ENCODE assay signal across 9 mouse cellular contexts in genomic region chr12:105050898-105051297, GRCm38 (mm10). TPM values are rescaled to one million over a fixed set of nuclear protein-coding genes. Genes with fewer than 3 reads are reported as not detected.
A peak's percentile ranks its signal among the peaks of the same experiment; 100 is the strongest.
DNase-seq lines count a peak whose midpoint lies in the region; ATAC-seq and TF ChIP-seq lines count a peak whose summit lies in the region.
"Had no signal": no experiment of that assay in that cellular context is flagged by ENCODE, and none has a peak within 500 bp of the region (broad histone marks: within the 10 kb centered on the region; RNA-seq: fewer than 3 reads in every experiment).

No protein-coding gene starts in this region.

- TF ChIP-seq CTCF in ES-Bruce4 (IDR thresholded peaks at IDR 0.05; ENCODE audit: low read depth, low read length), result peak; percentile 83

- no peak overlapping the region for H3K4me3 ChIP-seq in kidney, embryonic 16.5 days (ENCODE audit: low read length)
- H3K4me3 ChIP-seq in ES-Bruce4 (ENCODE audit: low read depth, low read length), result no peak overlapping the region
- no peak overlapping the region for H3K4me3 ChIP-seq in limb, embryonic 14.5 days (replicated peaks; ENCODE audit: low read length)
- no peak overlapping the region for H3K4me3 ChIP-seq in neural tube, embryonic 14.5 days (ENCODE audit: low read depth, low read length)
- H3K4me3 ChIP-seq: midbrain, embryonic 12.5 days had no signal

- WGBS in kidney, embryonic 16.5 days, result 9% methylated on average over 4 of the region's 4 CpGs
- 5% methylated on average over 4 of the region's 4 CpGs for WGBS in limb, embryonic 14.5 days
- WGBS in neural tube, embryonic 14.5 days, result 14% methylated on average over 4 of the region's 4 CpGs

- DNase-seq in kidney, adult 18-20 months, result peak; percentile 63
- DNase-seq in cerebellum, adult 11-12 months, result peak; percentile 26
- DNase-seq in limb, embryonic 14.5 days (ENCODE audit: low spot score), result peak; percentile 52
- DNase-seq in gastrocnemius, postnatal 25 days, result no peak

- H3K27ac ChIP-seq in kidney, embryonic 16.5 days (ENCODE audit: low read length), result no peak overlapping the region
- no peak overlapping the region for H3K27ac ChIP-seq in ES-Bruce4 (ENCODE audit: insufficient read depth, low read length)
- H3K27ac ChIP-seq in limb, embryonic 14.5 days (replicated peaks; ENCODE audit: low read depth, low read length), result no peak overlapping the region
- no peak overlapping the region; the same call in 1 of the 2 replicates for H3K27ac ChIP-seq in neural tube, embryonic 14.5 days (ENCODE audit: low read depth, low read length)
- H3K27ac ChIP-seq: midbrain, embryonic 12.5 days had no signal

- H3K36me3 ChIP-seq in kidney, embryonic 16.5 days (ENCODE audit: insufficient read depth, low read length), result no peaks in the 10 kb centered on the region
- H3K36me3 ChIP-seq in ES-Bruce4 (ENCODE audit: control insufficient read depth, insufficient read depth, low read length, poor library complexity, severe bottlenecking), result no peaks in the 10 kb centered on the region
- H3K36me3 ChIP-seq in limb, embryonic 14.5 days (ENCODE audit: control insufficient read depth, insufficient read depth, low read length), result no peaks in the 10 kb centered on the region
- H3K36me3 ChIP-seq in neural tube, embryonic 14.5 days (ENCODE audit: control insufficient read depth, insufficient read depth, low read length), result no peaks in the 10 kb centered on the region

- TF ChIP-seq EP300 in ES-Bruce4 (IDR thresholded peaks at IDR 0.05; ENCODE audit: insufficient read depth, low read depth, low read length), result no peak

- no peak overlapping the region for H3K9ac ChIP-seq in kidney, embryonic 16.5 days (replicated peaks; ENCODE audit: low read length)
- no peak overlapping the region for H3K9ac ChIP-seq in ES-Bruce4 (ENCODE audit: low read depth, poor library complexity, severe bottlenecking)
- no peak overlapping the region for H3K9ac ChIP-seq in limb, embryonic 14.5 days (ENCODE audit: low read depth, low read length, severe bottlenecking)
- no peak overlapping the region for H3K9ac ChIP-seq in neural tube, embryonic 14.5 days (replicated peaks; ENCODE audit: low read depth, low read length)
- H3K9ac ChIP-seq: midbrain, embryonic 12.5 days had no signal

- no peaks in the 10 kb centered on the region for H3K27me3 ChIP-seq in kidney, embryonic 16.5 days (ENCODE audit: insufficient read depth, low read length)
- H3K27me3 ChIP-seq in ES-Bruce4 (ENCODE audit: control insufficient read depth, insufficient read depth, low read length, poor library complexity, severe bottlenecking), result no peaks in the 10 kb centered on the region
- H3K27me3 ChIP-seq in limb, embryonic 14.5 days (ENCODE audit: control insufficient read depth, insufficient read depth, low read length), result no peaks in the 10 kb centered on the region
- H3K27me3 ChIP-seq in neural tube, embryonic 14.5 days (ENCODE audit: control insufficient read depth, insufficient read depth, low read length), result no peaks in the 10 kb centered on the region
- H3K27me3 ChIP-seq: midbrain, embryonic 12.5 days had no signal

- no peak for TF ChIP-seq POLR2A in ES-Bruce4 (IDR thresholded peaks at IDR 0.05; ENCODE audit: insufficient read depth, low read length)
- no peak for TF ChIP-seq POLR2A in limb, embryonic 14.5 days (IDR thresholded peaks at IDR 0.05; ENCODE audit: borderline replicate concordance, extremely low read depth, insufficient read depth, insufficient read length)

- ATAC-seq in kidney, embryonic 16.5 days (ENCODE audit: low FRiP score, low TSS enrichment), result no peak
- peak; percentile 77 for ATAC-seq in granulocyte monocyte progenitor cell, adult 5-6 weeks (replicated peaks; ENCODE audit: poor library complexity, severe bottlenecking)
- ATAC-seq in limb, embryonic 14.5 days (ENCODE audit: low FRiP score, low read depth), result peak; percentile 65; the same call in 1 of the 2 replicates
- ATAC-seq in neural tube, embryonic 14.5 days (ENCODE audit: low read depth), result peak; percentile 73; the same call in 1 of the 2 replicates

- H3K4me2 ChIP-seq in kidney, embryonic 16.5 days (replicated peaks; ENCODE audit: low read depth, low read length), result no peak overlapping the region
- H3K4me2 ChIP-seq in limb, embryonic 14.5 days (replicated peaks; ENCODE audit: low read depth, low read length, severe bottlenecking), result no peak overlapping the region
- no peak overlapping the region for H3K4me2 ChIP-seq in neural tube, embryonic 14.5 days (ENCODE audit: low read depth, low read length)
- H3K4me2 ChIP-seq: midbrain, embryonic 12.5 days had no signal

- H3K9me3 ChIP-seq in kidney, embryonic 16.5 days (ENCODE audit: low read length), result 0 out of 2 replicates have a peak, but pooled peaks cover 11% of the 10 kb centered on the region
- H3K9me3 ChIP-seq in ES-Bruce4 (replicated peaks; ENCODE audit: control insufficient read depth, insufficient read depth, low read length, poor library complexity, severe bottlenecking), result no peaks in the 10 kb centered on the region
- 0 out of 2 replicates have a peak, but pooled peaks cover 3% of the 10 kb centered on the region for H3K9me3 ChIP-seq in limb, embryonic 14.5 days (ENCODE audit: control insufficient read depth, low read length)
- H3K9me3 ChIP-seq in neural tube, embryonic 14.5 days (ENCODE audit: control insufficient read depth, low read length), result no peaks in the 10 kb centered on the region

- H3K4me1 ChIP-seq in kidney, embryonic 16.5 days (ENCODE audit: insufficient read depth, low read length), result no peaks in the 10 kb centered on the region
- H3K4me1 ChIP-seq in ES-Bruce4 (ENCODE audit: control insufficient read depth, insufficient read depth, low read length), result no peaks in the 10 kb centered on the region
- 0 out of 2 replicates have a peak, but pooled peaks cover 2% of the 10 kb centered on the region for H3K4me1 ChIP-seq in limb, embryonic 14.5 days (ENCODE audit: control insufficient read depth, insufficient read depth, low read length)
- H3K4me1 ChIP-seq in neural tube, embryonic 14.5 days (ENCODE audit: control insufficient read depth, insufficient read depth, low read length), result no peaks in the 10 kb centered on the region
- H3K4me1 ChIP-seq: midbrain, embryonic 12.5 days had no signal

RNA-seq across cellular contexts. Expression of gene Glrx5, which starts 18.4 kb away (rescaled TPM):
- polyA plus RNA-seq in kidney, embryonic 16.5 days (2015; fragmentation: Nextera tagmentation; extraction: Ambion mirVana), result 162 and 174 TPM in 2 replicates
- polyA plus RNA-seq in ES-Bruce4 (2011; ENCODE audit: insufficient read depth, insufficient read length, low read depth, missing spikeins), result 36.4 and 38.7 TPM in 2 replicates
- 50.7 and 56.1 TPM in 2 replicates for total RNA-seq in granulocyte monocyte progenitor cell, adult 5-6 weeks (2014; fragmentation: Nextera tagmentation)
- total RNA-seq in granulocyte monocyte progenitor cell, adult 5-6 weeks (2017), result 27.2 and 29.8 TPM in 2 replicates
- polyA plus RNA-seq in limb, embryonic 14.5 days (2012; rRNA removed), result 70.0 and 85.1 TPM in 2 replicates
- polyA plus RNA-seq in limb, embryonic 14.5 days (2014; fragmentation: Nextera tagmentation; extraction: Ambion mirVana), result 163 and 175 TPM in 2 replicates
- polyA plus RNA-seq in neural tube, embryonic 14.5 days (2014; fragmentation: Nextera tagmentation; extraction: Ambion mirVana), result 190 and 200 TPM in 2 replicates
- total RNA-seq in gastrocnemius, postnatal 25 days (2021), result 10 to 100 TPM; 63.5 to 64.9 TPM

RNA-seq across cellular contexts. Expression of gene Syne3, which starts 41.3 kb away (rescaled TPM):
- polyA plus RNA-seq in kidney, embryonic 16.5 days (2015; fragmentation: Nextera tagmentation; extraction: Ambion mirVana), result 0.51 and 1.1 TPM in 2 replicates
- polyA plus RNA-seq in ES-Bruce4 (2011; ENCODE audit: insufficient read depth, insufficient read length, low read depth, missing spikeins), result 1.2 and 1.9 TPM in 2 replicates
- 13.4 and 20.1 TPM in 2 replicates for total RNA-seq in granulocyte monocyte progenitor cell, adult 5-6 weeks (2014; fragmentation: Nextera tagmentation)
- 20.3 and 22.4 TPM in 2 replicates for total RNA-seq in granulocyte monocyte progenitor cell, adult 5-6 weeks (2017)
- polyA plus RNA-seq in limb, embryonic 14.5 days (2012; rRNA removed), result 2.6 and 3.0 TPM in 2 replicates
- 1.2 and 2.0 TPM in 2 replicates for polyA plus RNA-seq in limb, embryonic 14.5 days (2014; fragmentation: Nextera tagmentation; extraction: Ambion mirVana)
- 0.23 and 0.26 TPM in 2 replicates for polyA plus RNA-seq in neural tube, embryonic 14.5 days (2014; fragmentation: Nextera tagmentation; extraction: Ambion mirVana)
- 1 to 10 TPM; 3.2 to 4.6 TPM for total RNA-seq in gastrocnemius, postnatal 25 days (2021)
